Mouse (Mus musculus): ENCODE measurements around the gene Ibsp.

GRCm38 (mm10) chr5:104339706-104340512 is 40.9 kb downstream of the Ibsp start:
- TF ChIP-seq CTCF (IDR thresholded peaks at IDR 0.05) = peak; percentile 75
- no peak for TF ChIP-seq POLR2A (IDR thresholded peaks at IDR 0.05; ENCODE audit: insufficient read depth, low read depth, low read length)
